Mouse (Mus musculus) embryo, embryonic 11.5 days (tissue): ENCODE measurements around the gene Wnk3.
"Not testable (repeated sequence)": the region's sequence is repeated elsewhere in the genome, so short reads cannot be mapped to it uniquely, and the experiment has no call there.

ENCODE experiments used
- DNase-seq: peaks from one replicate; pipeline ENCODE4 v3.0.0-alpha.2; 2012; ENCODE audit warnings: low read depth, low spot score

Gene Wnk3

DNA sequence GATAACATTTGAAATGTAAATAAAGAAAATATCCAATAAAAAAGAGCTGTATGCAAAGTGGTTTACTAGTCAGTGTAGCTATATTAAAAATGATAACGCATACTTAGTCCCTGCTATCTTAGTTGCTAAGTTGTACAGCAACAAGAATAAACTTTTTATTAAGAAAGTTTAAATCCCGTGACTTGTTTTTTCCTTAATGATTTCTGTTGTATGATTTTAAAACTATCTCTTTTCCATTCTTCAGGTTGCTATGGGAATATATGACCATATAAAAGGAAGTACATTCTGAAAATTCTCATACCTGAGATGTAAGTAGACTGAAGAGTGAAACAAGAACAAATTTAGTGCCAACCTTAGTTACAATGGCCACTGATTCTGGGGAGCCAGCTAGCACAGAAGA, at the start of gene Wnk3:
Gene Wnk3 (plus strand): TSS at position 301 of the 400 bp plus-strand sequence.
- DNase-seq = no peak

DNA sequence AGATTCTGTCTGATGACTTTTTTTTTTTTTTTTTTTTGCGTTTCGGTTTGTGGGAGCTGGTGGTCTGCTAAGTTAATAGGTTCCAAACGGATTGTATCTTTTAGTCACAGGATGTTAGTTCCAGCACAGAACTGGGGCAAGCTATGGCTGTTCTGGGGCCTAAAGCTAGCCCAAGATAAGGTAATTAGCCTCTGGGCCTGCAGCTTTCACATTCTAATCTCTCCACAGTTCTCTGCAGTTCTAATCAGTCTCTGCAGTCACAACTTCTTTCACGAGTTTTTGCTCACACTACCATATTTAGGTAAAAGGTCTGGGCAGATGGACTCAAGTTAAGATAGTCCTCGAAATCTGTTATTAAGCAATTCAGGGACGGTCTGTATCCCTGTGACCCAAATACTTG, 39.5 kb upstream of the Wnk3 start:
- DNase-seq = no peak

DNA sequence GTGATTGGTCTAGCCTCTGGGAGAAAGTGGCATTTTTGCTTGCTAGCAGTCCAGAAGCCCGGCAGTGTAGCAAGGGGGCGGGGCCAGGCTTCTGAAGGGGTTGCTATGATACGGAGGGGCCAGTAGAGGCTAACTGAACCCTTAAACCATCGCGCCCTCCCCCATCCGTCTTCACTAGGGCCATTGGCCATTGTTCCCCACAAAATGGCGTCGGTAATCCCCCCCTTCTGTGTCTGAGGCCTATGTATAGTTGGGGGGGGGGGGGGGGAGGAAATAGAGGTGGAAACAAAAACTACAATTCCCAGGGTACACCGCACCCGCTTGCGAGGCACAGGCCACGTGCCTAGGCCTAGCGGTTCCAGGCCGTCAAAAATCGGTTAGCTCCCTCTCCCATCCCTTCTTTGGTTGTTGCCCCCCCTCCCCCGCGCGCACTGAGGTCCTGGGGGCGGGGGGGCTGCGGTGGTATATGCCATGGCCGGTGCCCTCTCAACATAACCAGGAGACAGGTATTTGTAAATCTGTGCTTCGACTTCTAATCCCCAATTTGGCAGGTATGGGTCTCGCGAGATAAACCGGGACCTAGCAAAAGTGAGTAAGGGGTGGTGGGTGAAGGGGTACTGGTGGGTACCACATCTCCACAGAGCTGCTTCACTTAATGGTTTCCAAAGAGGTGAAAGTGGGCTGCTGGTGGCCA, 29.3 kb upstream of the Wnk3 start:
- peak; percentile 57 for DNase-seq

DNA sequence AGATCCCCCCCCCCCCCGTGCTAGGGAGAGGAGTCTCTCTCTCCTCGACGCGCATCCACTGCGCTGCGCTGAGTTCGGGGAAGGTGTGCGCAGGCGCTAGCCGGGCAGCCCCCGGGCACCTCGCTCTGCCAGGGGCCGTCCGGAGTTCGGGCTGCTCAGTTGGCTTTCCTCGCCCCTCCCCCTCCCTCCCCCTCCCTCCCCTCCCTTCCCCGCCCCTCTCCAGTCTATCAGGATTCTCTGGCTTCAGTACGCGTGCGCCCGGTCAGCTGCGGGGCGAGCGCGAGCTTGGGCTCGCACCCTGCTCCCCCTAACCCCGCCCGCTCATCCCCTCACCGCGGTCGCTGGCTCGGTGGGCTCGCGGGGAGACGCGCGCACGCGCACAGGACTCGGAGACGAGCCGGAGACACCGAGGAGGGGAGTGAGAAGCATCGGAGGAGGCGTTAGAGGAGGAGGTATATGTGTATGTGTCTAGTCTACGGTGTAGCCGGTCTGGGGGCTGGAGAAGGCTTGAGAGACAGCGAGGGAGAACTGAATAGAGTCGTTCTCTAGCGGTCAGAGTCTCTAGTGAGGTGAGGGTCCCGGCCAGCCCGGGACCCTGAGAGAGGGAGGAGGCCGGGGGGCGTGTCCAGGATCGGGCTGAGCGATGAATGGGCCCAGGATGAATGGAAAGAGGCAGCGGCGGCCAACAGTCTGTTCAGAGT, 28.5 kb upstream of the Wnk3 start:
- peak; percentile 80 for DNase-seq

DNA sequence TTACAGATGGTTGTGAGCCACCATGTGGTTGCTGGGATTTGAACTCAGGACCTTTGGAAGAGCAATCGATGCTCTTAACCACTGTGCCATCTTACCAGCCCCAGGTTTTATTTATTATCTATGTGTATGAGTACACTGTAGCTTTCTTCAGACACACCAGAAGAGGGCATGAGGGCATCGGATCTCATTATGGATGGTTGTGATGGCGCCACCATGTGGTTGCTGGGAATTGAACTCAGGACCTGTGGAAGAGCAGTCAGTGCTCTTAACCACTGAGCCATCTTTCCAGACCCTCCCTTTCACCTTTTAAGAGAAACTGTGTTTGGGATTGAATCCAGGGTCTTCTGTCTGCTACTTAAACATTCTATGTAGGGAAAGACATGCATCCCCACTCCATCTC, 24.7 kb upstream of the Wnk3 start:
- not testable (repeated sequence) for DNase-seq

DNA sequence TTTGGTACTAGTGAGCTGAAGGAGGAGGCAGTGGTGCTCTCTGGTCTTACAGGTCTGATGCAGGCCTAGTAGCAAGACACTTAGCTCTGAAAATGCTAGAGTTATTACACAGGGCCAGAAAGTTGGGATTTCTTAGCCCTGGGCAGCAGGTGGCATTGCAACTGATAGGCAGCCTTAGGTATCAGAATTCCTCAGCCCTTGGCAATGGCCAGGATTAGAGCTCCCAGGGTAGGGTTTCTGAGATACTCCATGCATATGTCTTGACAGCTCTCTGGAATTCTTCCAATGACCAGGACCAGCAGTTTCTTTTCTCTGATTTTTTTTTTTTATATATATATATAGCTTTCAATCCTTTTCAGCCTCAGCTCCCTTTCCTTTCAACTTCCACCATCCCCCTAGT, 100.5 kb downstream of the Wnk3 start:
- no peak for DNase-seq

DNA sequence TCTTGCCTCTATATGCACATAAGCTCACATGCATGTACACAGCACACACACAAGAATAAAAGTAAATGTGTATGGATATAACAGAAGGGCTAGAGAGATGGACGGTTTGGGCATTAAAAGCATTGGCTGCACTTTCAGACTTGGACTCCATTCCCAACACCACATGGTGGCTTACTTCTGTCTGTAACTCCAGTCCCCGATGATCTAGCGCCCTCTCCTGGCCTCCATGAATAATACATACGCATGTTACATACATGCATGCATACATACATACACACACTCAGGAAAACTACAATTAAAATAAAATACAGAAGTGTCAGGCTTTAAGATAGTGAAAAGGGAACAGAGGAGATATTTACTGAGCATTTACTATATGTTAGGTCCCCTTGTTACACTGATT, 115.9 kb downstream of the Wnk3 start:
- DNase-seq = no peak

DNA sequence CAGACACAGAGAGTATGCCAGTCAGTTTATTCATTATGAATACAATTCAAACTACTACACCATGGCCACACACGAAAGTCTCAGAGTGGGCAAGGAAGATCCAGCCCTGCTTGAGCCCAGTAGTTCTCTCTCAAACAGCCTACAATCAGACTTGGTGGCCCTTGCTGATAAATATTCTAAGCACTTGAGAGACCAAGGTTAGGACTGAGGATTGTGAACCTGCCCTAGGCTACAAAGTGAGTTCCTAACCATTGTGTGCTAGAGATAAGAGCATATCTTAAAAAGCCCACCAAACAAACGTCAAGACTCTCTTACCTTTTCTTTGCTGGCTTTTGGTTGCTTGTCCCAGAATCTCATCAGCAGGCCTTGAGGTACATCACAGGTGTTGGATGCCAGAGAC, 135.7 kb downstream of the Wnk3 start:
- DNase-seq = no peak

DNA sequence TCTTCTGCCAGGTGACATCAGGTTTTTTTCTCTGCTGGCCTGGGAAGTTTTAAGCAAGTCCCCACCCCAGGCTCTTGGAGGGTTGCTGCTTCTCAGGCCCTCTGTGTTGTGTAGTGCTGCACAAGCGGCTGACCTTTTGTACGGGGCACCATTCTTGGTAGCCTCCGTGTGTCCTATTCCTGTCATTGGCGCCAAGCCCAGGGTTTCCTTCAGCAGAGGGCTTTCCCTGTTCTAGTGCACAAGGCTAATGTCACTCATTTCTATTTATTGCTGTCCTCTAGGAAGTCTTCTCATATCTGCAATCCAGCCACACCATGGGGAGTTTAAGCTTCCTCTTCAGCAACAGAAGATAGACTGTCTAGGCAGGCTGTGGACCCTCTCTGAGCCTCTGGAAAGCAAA, 139.9 kb downstream of the Wnk3 start:
- no peak for DNase-seq

DNA sequence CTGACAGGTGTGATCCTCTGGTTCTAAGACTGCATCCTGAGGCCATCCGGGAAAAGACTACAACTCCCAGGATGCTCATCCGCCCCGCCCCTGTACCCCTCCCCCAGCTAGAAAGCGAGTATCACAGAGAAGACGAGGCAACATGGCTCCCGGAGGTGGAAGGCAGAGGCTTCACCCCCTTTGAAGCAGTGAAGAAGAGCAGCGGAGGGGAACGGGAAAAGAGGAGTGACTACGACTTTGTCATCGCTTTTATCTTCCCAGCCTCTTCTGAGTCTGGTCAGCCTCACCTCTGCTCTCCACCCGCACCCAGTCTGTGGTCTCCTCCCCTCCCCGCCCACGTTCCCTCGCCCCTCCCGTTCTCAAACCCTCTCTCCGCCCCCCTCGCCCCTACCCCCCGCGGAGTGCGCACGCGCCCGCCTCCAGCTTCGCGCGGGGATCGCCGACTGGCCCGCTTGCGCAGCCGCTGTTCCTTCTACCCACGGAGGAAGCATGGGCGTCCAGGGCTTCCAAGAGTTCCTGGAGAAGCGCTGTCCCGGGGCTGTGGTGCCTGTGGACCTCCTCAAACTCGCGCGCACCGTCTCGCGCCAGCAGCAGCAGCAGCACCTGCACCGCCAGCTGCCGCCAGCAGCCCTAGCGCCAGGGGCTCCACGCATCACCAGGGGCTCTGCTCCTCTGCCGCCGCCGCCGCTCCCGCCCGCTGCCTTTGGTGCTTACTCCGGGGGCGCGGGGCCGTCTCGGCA, 146.1 kb downstream of the Wnk3 start, which contains the start of gene Fam120c:
Gene Fam120c (plus strand): TSS at position 415 of the 740 bp plus-strand sequence.
- peak; percentile 71 for DNase-seq

DNA sequence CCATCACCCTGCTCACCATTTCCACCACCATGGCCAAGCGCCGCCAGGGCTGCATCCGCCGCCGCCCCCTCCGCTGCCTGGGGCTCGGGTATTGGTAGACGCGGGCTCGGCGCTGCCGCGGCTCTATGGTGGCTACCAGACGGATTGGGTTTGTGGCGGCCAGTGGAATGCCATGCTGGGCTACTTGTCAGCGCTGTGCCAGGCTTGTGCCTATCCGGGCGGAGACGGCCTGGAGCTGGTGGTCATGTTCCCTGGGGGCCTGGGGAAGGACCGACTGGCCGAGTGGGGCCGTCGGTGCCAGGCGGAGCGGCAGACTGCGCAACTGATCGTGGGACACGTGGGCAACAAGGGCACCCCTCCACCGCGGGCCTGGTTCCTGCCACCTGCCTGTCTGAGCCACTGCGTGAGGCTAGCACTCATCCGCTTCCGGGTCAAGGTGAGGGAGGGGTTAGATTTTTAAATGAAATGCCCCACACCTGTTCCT, 146.7 kb downstream of the Wnk3 start:
- DNase-seq = no peak

DNA sequence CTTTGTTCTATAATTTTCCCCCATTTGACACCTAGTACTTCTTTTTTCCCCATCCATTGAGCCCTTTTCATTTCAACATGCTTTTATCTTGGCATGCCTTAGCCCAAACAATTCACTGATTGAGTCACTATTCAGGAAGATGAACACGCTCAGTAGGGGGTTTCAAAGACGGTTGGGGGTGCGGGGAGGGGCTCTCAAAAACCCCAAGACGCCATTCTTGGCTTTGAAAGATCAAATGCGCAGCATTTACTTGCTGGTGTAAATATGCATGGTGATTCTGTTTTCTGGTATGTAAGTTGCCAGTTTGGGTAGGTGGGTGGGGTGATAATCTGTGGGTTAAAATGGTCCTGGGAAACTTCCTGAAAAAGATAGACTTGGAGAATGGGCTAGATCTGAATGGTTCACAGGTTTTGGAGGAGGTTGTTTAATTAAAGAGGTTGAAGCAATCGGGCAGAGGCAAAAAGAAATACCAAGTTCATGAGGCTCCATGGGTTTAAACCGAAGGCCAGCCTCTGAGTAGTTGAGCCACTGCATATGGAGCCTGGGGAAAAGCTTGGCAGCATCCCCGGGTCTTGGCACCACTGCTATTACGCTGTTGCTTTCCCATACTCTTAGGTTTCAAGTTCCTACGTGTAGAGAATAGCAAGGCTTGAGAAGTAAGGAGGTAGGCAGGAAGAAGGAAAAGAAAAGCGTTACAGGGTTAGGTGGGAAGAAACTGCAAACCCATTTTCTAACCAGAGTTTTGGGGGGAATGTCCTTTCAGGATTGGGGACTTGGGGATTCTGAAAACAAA, 147.7 kb downstream of the Wnk3 start:
- DNase-seq = no peak

DNA sequence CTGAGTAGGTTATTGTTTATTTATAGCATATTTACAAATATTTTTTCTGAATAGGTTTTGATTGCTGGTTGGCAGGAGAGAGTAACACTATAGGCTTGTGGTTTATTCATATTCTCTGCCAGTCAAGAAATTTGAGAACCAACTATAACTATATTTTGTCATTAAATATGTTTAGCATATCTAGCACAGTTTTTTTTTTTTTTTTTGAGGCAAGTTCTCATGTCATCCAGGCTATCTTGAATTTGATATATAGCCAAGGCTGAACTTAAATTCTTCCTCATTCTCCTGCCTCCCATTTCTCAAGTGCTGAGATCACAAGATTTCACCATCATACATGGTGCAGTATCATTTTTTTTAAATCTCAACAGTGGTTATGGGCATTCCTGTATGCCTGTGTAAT, 149.4 kb downstream of the Wnk3 start:
- no peak for DNase-seq

DNA sequence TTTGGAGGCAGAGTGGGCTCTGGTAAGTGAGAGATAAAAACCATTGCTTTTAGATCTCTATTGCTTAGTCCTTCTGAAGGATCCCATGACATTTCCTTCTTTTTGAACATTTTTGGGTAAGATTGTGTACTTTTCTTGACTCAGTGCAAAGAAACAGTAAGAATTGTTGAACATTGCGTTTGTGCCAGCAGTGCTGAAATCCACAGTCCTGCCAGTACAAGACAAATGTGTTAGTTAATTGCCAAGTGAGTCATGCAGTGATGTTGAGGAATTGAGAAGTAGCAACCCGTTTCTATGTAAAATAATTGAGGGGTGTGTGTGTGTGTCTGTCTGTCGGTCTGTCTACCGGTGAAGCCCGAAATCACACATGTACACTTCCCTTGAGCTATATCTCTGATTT, 151.4 kb downstream of the Wnk3 start:
- no peak for DNase-seq
